Mouse (Mus musculus) bone marrow, adult 2 months (tissue): ENCODE measurements around the gene Dus1l.

Experiments used
- CTCF ChIP-seq: fragments of 200-500 bp; IDR thresholded peaks from 2 replicates; pipeline ENCODE4 v1.5.1; 2011; ENCODE audit warnings: low read length, control low read depth; ENCODE audit not compliant: control insufficient read depth, insufficient read depth
- POLR2A ChIP-seq: fragments of 200-500 bp; IDR thresholded peaks from 2 replicates; pipeline ENCODE4 v1.6.1; 2011; ENCODE audit warnings: low read depth, mild to moderate bottlenecking, control low read depth, low read length, borderline replicate concordance; ENCODE audit not compliant: control insufficient read depth

GRCm38 (mm10) chr11:120825289-120825863 lies 29.2 kb upstream of the Dus1l start:
- no peak for TF ChIP-seq CTCF
- no peak for TF ChIP-seq POLR2A
